Mouse (Mus musculus) left cerebral cortex, adult 11 months (tissue): Measurements from ENCODE around the gene Cxcl12.

ENCODE experiments used
- DNase-seq: peaks from one replicate; pipeline ENCODE4 v3.0.0; 2022; ENCODE audit warnings: low spot score

Gene Cxcl12

DNA sequence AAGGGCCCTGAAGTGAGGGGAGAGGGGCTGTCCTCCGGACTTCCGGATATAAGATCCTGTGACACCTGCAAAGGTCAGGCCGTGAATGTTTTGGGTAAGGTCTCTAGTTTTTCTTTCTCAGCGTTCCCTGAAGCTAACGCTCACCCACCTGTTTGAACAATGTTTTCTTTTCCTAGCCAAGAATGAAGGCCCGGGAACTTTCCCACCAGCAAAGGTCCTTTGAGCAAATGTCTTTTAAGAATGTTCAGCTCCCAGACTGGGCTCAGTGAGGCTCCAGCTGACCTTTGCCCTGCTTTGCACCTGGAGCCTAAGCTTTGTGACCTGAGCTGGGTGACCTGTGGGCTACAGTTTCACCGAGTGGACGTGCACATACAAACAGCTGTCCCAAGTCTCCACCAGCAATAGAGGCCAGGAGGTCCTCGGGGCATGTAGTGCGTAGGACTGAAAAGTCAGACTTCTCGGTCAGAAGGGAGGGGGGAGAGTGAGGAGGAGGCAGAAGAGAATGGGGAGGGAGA, 52.6 kb downstream of the Cxcl12 start:
- DNase-seq, result no peak
